Mouse (Mus musculus) adrenal gland, postnatal 36 days (tissue): ENCODE measurements around the gene Dr1. TPM values are rescaled to one million over a fixed set of nuclear protein-coding genes. Genes with fewer than 3 reads are reported as not detected.
"Not testable (repeated sequence)": the region's sequence is repeated elsewhere in the genome, so short reads cannot be mapped to it uniquely, and the experiment has no call there.

Source experiments
- DNase-seq, 2 experiments: peaks; one replicate each; pipeline ENCODE4 v3.0.0; 2021; ENCODE audit warnings: mixed read lengths in 1 of 2
- long read RNA-seq, 2 experiments: library from polyadenylated mRNA; stranded (forward); transcript quantifications; one replicate each; pipeline ENCODE4 v2.0.0; 2021; ENCODE audit warnings: borderline sequencing depth in 2 of 2
- total RNA-seq, 2 experiments: library from RNA; stranded (reverse); gene quantifications; 2 replicates each; pipeline ENCODE4 v1.2.3; 2021

Dr1 gene
- total RNA-seq = 10 to 100 TPM; 33.2 to 39.8 TPM
- long read RNA-seq, experiment 1, transcript Dr1-201 (3 exons, 3,085 nt) = major isoform, 35 of 35 reads
- long read RNA-seq, experiment 1, partial matches to known transcripts = 0 of 35 reads
- long read RNA-seq, experiment 1, other reads (novel, unspliced or antisense) = 0 of 35 reads
- long read RNA-seq, experiment 2, transcript Dr1-201 (3 exons, 3,085 nt) = major isoform, 5 of 6 reads
- long read RNA-seq, experiment 2, partial matches to known transcripts = 0 of 6 reads
- long read RNA-seq, experiment 2, other reads (novel, unspliced or antisense) = 1 of 6 reads

DNA sequence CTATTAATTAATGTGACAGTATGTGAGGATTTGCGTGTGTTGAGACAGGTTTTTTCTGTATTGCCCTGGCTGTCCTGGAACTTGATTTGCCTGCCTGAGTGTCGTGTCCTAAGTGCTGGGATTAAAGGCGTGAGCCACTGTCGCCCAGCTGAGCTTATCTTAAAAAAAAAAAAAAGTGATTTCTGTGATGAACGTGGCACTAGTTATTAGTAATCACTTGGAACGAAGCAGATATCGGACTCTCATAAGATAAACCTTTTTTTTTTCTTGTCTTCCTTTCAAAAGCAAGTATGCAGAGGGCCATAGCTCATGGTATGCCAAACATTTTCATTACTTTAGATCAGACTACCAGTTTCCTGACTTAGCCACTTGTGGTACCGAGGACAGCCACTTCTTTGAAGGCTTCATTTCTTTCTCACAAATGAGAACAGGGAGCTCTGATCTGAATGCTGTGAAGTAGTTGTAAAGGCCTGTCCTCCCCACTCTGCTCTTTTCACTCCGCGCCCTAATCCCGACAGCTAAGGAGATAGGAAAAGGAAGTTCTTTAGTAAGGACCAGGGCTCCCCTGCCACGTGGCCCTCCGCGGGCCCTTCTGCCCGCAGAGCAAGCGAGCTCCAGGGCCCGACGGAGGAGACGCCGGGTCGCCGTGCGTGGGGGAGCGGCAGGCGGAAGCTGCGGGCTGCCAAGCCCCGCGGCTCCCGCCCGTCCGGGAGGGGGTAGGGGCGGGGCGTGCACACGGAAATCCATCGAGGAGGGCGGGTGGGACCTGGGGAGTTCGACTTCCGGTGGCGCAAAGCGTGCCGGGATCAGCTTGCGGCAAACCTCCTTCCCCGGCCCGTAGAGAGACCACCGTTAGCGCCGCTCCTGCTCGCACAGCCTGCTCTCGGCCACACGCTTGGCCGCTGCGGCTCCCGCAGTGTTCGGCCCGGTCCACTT is at the start of gene Dr1:
Dr1 (plus strand) TSS at position 771 of the 936 bp plus-strand sequence.
- DNase-seq = peak; percentile 91 to 97

DNA sequence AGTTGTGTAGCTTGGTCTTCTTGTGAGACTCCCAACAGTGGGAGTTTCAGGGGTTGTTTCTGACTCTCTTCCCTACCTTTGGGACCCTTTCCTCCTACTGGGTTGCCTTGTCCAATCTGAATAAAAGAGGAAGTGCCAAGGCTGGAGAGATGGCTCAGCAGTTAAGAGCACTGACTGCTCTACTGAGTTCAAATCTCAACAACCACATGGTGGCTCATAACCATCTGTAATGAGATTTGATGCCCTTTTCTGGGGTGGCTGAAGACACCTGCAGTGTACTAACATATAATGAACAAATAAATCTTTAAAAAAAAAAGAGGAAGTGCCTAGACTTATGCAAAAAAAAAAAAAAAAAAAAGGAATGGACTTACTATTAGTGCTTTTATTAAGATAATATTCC is 44.6 kb upstream of the Dr1 start:
- no peak for DNase-seq

- DNase-seq = no peak
Observed at GRCm38 (mm10) chr5:108226159-108226558, 42.5 kb upstream of the Dr1 start.

- peak; percentile 52 to 64 for DNase-seq
Observed at GRCm38 (mm10) chr5:108246314-108246765, 22.4 kb upstream of the Dr1 start.

DNA sequence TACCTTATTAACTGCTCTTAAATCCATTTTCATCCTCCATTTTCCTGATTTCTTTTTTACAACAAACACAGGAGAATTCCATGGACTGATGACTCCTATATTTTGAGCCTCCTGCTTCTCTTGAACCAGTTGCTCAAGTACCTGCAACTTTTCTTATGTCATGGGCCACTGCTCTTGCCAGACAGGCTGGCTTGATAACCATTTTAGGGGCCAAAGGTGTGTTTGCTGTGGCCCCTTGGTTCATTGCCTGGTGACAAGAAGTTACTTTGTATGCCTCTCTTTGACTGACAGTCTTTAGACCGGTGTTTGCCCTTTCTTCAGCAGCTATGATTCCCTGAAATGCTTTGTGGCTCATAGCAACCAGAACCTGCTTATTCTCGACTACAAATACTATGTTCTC is 18.7 kb upstream of the Dr1 start:
- DNase-seq = no peak

DNA sequence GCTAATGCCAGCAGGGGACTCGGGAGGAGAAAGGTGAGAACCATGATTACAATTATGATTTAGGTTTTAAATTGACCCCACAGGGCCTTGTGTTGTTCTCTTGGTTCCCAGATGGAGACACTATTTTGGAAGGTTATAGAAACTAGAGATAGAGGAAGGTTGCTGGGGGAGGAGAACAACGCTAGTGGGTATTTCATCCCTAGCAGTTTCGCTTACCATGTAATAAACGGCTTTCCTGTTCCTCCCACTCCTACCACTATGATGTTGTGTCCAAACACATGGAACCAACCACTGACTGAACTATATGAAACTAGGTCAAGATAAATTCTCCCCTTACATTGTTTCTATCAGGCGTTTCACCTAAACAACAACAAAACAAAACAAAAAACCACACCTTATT is 13.4 kb upstream of the Dr1 start:
- DNase-seq = no peak

GRCm38 (mm10) chr5:108262722-108263121 is 6.0 kb upstream of the Dr1 start:
- DNase-seq = no peak

GRCm38 (mm10) chr5:108263785-108264184 is 4.9 kb upstream of the Dr1 start:
- DNase-seq = not testable (repeated sequence)

- no peak for DNase-seq
Observed at GRCm38 (mm10) chr5:108266990-108267389, 1.7 kb upstream of the Dr1 start.

- DNase-seq = no peak
Observed at GRCm38 (mm10) chr5:108269063-108269810, 540 bp downstream of the Dr1 start.

- DNase-seq = no peak
Observed at GRCm38 (mm10) chr5:108269811-108270151, 1.1 kb downstream of the Dr1 start.

GRCm38 (mm10) chr5:108270415-108270814 is 1.7 kb downstream of the Dr1 start:
- DNase-seq = no peak

GRCm38 (mm10) chr5:108271345-108271744 is 2.6 kb downstream of the Dr1 start:
- not testable (repeated sequence) for DNase-seq

DNA sequence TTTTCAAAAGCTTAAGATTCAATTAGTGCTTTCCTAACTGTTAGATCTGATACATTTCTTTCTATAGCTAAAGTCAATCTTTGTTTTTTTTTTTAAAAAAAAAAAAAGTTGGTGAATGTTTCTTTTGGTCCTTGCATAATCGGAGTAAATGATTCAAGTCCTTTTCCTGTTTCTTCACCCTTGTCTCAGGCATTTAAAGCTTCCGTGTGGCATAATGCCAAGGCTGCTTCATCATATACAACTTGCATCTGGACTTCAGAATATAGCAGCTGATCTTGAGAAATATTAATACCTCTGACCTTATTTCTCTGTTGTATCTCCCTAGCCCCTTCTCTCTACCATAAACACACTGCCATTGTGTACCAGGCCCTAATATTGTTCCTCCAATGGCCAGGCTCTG is 18.3 kb downstream of the Dr1 start:
- DNase-seq = no peak

- no peak for DNase-seq
Observed at GRCm38 (mm10) chr5:108301567-108301966, 32.9 kb downstream of the Dr1 start.

GRCm38 (mm10) chr5:108312224-108313064 is 43.7 kb downstream of the Dr1 start, which contains the start of gene Pigg:
Pigg (plus strand) TSS chr5:108312609.
- peak; percentile 96 for DNase-seq

DNA sequence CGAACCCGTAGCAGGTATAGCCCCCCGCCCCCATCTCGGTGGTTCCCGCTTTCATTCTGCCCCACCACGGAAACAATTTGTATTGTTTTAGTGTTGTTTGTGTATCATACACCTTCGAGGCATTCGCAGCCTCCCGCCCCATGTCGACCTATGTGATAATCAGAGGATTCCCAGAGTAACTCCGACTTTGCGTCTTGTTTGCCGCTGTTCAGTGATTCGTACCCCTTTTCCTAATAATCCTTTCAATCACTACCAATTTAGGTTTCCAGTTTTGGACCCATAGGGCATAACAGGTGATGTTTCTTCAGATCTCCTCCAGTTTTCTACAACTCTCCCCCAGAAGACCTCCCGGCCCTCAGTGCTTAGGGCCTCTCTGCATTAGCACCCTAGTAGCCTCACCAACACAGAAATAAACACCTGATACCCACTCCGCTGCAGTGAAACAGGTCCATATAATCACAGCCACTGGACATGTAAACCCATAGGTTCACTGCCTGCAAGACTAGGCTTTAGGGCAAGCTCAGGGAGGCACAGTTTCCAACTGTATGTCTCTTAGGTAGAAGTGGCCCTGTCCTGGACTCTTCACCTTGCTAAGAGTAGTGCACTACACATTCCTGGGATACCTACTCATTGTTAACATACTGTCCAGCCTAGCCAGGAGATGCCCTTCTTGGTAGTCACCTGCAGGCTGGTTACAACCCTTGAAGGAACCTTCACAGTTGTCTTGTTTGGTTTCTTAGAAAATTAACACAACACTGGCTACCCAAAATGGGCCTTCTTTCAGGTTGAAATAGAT is 44.6 kb downstream of the Dr1 start:
- DNase-seq = peak in 1 of 2 experiments; percentile 0
